Mouse (Mus musculus): Measurements from ENCODE around the gene Macf1. TPM values are rescaled to one million over a fixed set of nuclear protein-coding genes. Genes with fewer than 3 reads are reported as not detected.

The Macf1 gene
- polyA plus RNA-seq, 1 experiment, result 137 TPM

DNA sequence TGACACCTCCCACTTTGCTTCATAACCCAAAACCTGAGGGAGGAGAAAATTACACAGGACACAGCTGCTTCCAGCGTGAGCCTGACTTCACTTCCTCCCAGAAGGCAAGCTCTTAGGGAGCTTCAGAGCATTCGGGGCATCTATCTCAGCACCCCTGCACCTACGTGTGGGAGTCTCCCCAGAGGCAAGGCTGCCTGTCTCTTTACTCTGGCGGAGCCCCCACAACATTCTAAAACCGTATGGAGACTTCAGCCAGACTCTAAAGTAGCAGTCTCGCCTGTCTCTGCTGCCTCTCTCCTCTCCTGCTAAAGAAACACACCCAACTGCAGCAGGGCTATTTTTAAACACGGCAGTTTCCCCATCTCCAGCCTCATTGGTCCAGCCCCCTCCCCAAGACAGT lies 3.2 kb downstream of the Macf1 start:
- peaks cover 18% of the 10 kb centered on the region for H3K4me1 ChIP-seq (ENCODE audit: control insufficient read depth, insufficient read depth, low read length)
- TF ChIP-seq CTCF (IDR thresholded peaks at IDR 0.05; ENCODE audit: extremely low read depth, insufficient read depth, low read length) (no peak), POLR2A (IDR thresholded peaks at IDR 0.05; ENCODE audit: extremely low read depth, insufficient read depth, low read length) (0 out of 2 replicates have a peak, but pooled peaks have one; percentile 40)
- peak overlapping the region; percentile 82 for H3K27ac ChIP-seq (ENCODE audit: insufficient read depth, low read length)
- H3K4me3 ChIP-seq (ENCODE audit: insufficient read depth, low read length), result no peak overlapping the region

DNA sequence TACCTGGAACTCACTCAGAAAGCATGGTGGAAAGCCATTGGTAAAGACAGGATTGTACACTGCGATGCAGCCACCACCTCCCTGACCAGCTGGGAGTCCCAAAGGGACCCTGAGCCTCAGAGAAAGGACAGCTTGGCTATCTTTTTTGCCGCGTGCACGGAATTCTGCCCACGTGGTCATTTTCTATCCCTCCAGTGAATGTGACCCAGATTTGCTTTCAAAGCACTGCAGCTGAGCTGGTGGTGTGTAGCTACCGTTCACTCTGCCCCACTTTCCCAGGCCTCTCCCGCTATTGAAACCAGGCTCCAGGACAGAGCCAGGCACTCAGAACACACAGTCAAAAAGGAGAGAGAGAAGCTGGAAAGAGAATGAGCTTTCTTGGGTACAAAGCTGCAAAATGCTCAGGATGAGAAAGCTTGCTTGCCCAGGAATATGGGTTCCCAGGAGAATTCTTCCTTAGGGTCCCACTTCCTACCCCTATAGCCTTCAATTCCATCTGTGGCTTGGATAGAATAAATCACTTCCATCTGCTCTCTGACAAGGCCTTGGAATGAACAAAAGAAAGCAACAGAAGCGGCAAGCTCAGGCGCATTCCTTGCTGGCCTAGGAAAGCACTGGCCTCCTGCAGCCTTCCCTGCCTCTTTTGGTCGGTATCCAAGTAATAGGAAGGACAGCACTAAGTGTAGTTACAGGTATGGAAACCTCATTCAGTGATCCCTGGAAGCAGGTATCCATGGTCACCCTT lies 6.9 kb downstream of the Macf1 start:
- peak; percentile 23; the same call in 1 of the 2 replicates for TF ChIP-seq POLR2A (IDR thresholded peaks at IDR 0.05; ENCODE audit: extremely low read depth, insufficient read depth, low read length)
- no peak for TF ChIP-seq CTCF (IDR thresholded peaks at IDR 0.05; ENCODE audit: extremely low read depth, insufficient read depth, low read length)

DNA sequence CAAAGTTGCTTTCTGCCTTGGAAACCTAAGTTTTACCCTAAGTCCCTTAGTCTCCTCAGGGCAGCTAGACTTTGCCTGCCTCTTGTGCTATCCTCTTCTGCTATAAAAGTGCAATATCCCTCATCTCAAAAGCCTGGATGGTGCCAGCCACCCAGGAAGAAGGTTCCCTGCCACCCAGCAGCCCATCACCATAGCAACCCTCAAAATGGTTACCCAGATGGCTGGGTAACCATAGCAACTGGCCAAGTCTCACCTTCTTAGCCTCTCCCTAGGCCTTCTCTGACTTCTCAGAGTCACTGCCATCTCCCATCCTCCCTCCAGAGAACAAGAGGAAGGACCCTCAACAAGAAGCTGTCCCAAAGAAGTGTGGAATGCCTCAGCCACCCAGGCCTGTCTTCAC lies 13.6 kb downstream of the Macf1 start:
- peak overlapping the region; percentile 71; the same call in 1 of the 2 replicates for H3K27ac ChIP-seq (ENCODE audit: insufficient read depth, low read length)

More for the DNA sequence above, 6.9 kb downstream of the Macf1 start:
- H3K4me3 ChIP-seq (ENCODE audit: insufficient read depth, low read length), result no peak overlapping the region
- H3K27ac ChIP-seq (ENCODE audit: insufficient read depth, low read length), result peak overlapping the region; percentile 75
- H3K4me1 ChIP-seq (ENCODE audit: control insufficient read depth, insufficient read depth, low read length), result peaks cover 12% of the 10 kb centered on the region

DNA sequence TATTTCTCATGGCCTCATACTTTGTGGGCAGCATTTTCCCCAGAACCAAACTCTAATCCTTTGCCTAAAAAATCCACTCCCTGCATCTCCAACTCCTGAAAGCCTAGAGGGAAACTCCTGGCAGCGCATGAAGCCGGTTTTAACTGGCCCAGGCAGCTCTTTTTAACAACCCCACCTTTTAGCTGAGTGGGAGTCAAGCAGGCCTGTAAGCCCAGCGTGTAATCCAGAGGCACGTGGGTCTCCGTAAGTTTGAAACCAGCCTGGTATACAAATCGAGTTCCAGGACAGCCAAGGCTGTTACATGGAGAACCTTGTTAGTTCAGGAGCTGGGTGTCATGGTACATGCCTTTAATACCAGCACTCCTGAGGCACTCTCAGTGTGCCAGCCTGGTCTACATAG lies 14.5 kb downstream of the Macf1 start:
- Histone ChIP-seq H3K4me3 (ENCODE audit: insufficient read depth, low read length) (no peak overlapping the region), H3K4me1 (ENCODE audit: control insufficient read depth, insufficient read depth, low read length) (peaks cover 22% of the 10 kb centered on the region), H3K27ac (ENCODE audit: insufficient read depth, low read length) (no peak overlapping the region)
- TF ChIP-seq POLR2A (IDR thresholded peaks at IDR 0.05; ENCODE audit: extremely low read depth, insufficient read depth, low read length) (no peak), CTCF (IDR thresholded peaks at IDR 0.05; ENCODE audit: extremely low read depth, insufficient read depth, low read length) (no peak)

More for the DNA sequence above, 13.6 kb downstream of the Macf1 start:
- TF ChIP-seq CTCF (IDR thresholded peaks at IDR 0.05; ENCODE audit: extremely low read depth, insufficient read depth, low read length), result no peak
- TF ChIP-seq POLR2A (IDR thresholded peaks at IDR 0.05; ENCODE audit: extremely low read depth, insufficient read depth, low read length), result no peak
- peaks cover 16% of the 10 kb centered on the region for H3K4me1 ChIP-seq (ENCODE audit: control insufficient read depth, insufficient read depth, low read length)
- H3K4me3 ChIP-seq (ENCODE audit: insufficient read depth, low read length), result no peak overlapping the region

DNA sequence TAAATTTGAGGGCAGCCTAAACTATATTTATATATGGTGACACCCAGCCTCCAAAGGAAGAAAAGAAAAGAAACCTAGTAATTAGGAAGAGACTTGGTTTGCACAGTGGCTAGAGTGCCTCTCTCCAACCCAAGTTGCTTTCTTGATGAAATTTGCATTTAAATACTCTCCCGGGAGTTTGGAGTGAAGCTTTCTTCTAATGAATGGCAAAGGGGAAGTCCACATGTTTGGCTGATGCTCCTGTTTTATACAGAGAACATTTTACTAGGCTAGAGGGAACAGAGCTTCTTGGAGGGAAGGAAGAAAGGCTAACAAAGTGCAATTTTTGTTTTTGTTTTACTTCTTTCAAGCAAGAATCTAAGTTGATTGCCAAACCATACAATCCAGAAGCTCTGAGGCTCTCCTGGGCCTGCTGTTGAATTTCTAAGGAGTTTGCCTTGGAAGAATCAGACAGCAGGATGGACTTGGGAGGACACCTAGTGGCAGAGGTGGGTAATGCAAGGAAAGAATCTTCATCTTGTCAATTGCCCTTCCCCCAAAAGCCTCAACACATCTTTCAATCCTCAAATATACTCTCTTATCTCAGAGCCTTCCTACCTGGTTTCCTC lies 16.8 kb downstream of the Macf1 start:
- TF ChIP-seq CTCF (IDR thresholded peaks at IDR 0.05; ENCODE audit: extremely low read depth, insufficient read depth, low read length), result peak; percentile 98
- no peak for TF ChIP-seq POLR2A (IDR thresholded peaks at IDR 0.05; ENCODE audit: extremely low read depth, insufficient read depth, low read length)
- peak overlapping the region; percentile 83 for H3K27ac ChIP-seq (ENCODE audit: insufficient read depth, low read length)
- no peak overlapping the region for H3K4me3 ChIP-seq (ENCODE audit: insufficient read depth, low read length)
- peaks cover 25% of the 10 kb centered on the region for H3K4me1 ChIP-seq (ENCODE audit: control insufficient read depth, insufficient read depth, low read length)

DNA sequence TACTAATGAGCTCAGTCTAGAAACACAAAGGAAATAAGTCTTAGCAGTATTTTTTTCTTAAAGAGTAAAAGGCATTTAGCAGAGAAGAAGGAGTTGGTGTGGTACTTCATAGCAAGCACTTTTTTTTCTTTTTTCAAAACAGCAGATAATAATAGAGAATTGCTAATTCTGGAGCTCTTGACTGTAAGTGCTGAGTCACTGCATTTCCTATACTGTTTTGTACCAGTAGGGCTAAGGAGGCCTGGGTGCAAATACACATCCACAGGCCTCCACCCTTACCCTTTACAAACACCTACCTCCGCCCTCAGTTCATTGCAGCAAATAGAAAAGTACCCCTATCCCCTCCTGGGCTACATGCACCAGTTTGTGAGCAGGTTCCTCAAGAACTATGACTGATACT lies 17.6 kb downstream of the Macf1 start:
- Histone ChIP-seq H3K27ac (ENCODE audit: insufficient read depth, low read length) (peak overlapping the region; percentile 83), H3K4me1 (ENCODE audit: control insufficient read depth, insufficient read depth, low read length) (peaks cover 26% of the 10 kb centered on the region), H3K4me3 (ENCODE audit: insufficient read depth, low read length) (no peak overlapping the region)
- no peak for TF ChIP-seq CTCF (IDR thresholded peaks at IDR 0.05; ENCODE audit: extremely low read depth, insufficient read depth, low read length)
- no peak for TF ChIP-seq POLR2A (IDR thresholded peaks at IDR 0.05; ENCODE audit: extremely low read depth, insufficient read depth, low read length)

DNA sequence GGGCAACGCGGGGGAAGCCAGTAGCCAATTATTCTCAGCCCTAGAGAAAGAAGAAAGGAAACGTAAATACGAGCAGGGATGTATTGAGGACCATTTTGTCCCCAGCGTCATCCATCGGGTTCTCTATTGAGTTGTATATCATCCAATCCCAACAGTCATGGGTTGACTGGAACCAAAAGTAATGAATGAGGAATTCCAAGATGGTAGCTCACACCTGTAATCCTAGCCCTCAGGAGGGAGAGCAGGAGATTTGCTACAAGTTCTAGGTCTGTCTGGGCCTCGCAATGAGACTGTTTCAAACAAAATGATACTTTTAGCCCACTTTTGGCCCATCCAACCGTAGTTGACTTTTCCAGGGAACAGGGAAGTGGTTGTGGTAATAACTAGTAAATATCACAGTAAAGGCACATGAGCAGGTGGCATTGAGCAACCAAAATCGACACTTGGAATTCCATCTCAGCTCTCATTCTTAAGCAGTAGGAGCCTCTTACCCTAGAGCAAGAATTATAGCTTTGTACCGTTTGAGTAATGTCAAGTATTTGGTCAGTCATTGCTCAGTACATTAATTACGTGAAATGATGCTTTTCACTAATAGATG lies 18.4 kb downstream of the Macf1 start:
- Histone ChIP-seq H3K4me3 (ENCODE audit: insufficient read depth, low read length) (no peak overlapping the region; the same call in 1 of the 2 replicates), H3K27ac (ENCODE audit: insufficient read depth, low read length) (peak overlapping the region; percentile 96), H3K4me1 (ENCODE audit: control insufficient read depth, insufficient read depth, low read length) (peaks cover 23% of the 10 kb centered on the region)
- TF ChIP-seq CTCF (IDR thresholded peaks at IDR 0.05; ENCODE audit: extremely low read depth, insufficient read depth, low read length) (no peak), POLR2A (IDR thresholded peaks at IDR 0.05; ENCODE audit: extremely low read depth, insufficient read depth, low read length) (no peak)

DNA sequence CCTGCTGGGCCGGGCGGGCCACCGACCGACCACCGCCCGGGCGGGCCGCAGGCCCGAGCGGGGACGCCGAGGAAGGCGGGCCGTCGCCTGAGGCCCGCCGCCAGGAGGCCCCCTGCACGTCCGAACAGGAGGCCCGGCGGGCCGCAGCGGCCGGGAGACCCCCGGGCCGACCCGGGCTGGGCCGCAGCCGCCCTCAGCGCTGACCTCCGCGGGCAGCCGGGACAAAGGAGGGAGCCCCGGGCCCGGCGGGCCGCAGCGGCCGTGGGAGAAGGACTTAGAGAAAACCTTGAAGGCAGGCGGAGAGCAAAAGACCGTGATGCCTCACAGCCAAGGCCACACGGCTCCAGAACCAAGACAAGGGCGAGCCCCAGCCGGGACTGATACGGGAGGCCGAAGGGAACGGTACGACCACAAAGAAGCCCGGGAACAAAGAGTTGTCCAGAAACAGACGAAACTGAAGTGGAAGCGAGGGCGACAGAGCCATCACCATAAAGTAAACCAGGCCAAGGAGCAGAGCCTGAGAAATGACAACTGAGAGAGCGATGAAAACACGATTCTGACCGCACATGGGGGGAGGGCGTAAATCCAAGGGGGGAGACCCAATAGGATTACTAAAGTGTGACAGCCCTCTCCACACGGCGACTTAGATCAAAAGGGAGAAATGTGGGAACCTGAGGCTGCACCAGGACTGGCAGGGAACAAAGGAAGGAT lies 19.1 kb downstream of the Macf1 start:
- Histone ChIP-seq H3K4me1 (ENCODE audit: control insufficient read depth, insufficient read depth, low read length) (peaks cover 22% of the 10 kb centered on the region), H3K27ac (ENCODE audit: insufficient read depth, low read length) (peak overlapping the region; percentile 96), H3K4me3 (ENCODE audit: insufficient read depth, low read length) (peak overlapping the region; percentile 67)
- TF ChIP-seq POLR2A (IDR thresholded peaks at IDR 0.05; ENCODE audit: extremely low read depth, insufficient read depth, low read length), result no peak
